Mouse (Mus musculus) heart, embryonic 11.5 days (tissue): ENCODE measurements around the gene Msantd1. TPM values are rescaled to one million over a fixed set of nuclear protein-coding genes. Genes with fewer than 3 reads are reported as not detected.
A peak's percentile ranks its signal among the peaks of the same experiment; 100 is the strongest.

Experiments
- ATAC-seq: fragments of 200-750 bp; cut with Nextera tagmentation; replicated peaks from 2 replicates; pipeline ENCODE4 v1.8.0; 2017; ENCODE audit warnings: moderate library complexity; ENCODE audit not compliant: insufficient number of reproducible peaks, low FRiP score, low TSS enrichment
- H3K27ac ChIP-seq: fragments of 300-500 bp; sonication (generic); 2 replicates; pipeline ENCODE4 v1.5.1; 2014; ENCODE audit warnings: mild to moderate bottlenecking, low read depth, low read length
- H3K27me3 ChIP-seq: fragments of 300-500 bp; sonication (generic); 2 replicates; pipeline ENCODE4 v1.6.1; 2014; ENCODE audit warnings: mild to moderate bottlenecking, low read length, mixed read lengths; ENCODE audit not compliant: control insufficient read depth, insufficient read depth
- H3K36me3 ChIP-seq: fragments of 300-500 bp; sonication (generic); 2 replicates; pipeline ENCODE4 v1.6.1; 2014; ENCODE audit warnings: mild to moderate bottlenecking, low read length, moderate library complexity, mixed read lengths; ENCODE audit not compliant: control insufficient read depth, insufficient read depth
- H3K4me1 ChIP-seq: fragments of 300-500 bp; sonication (generic); 2 replicates; pipeline ENCODE4 v1.6.1; 2014; ENCODE audit warnings: low read length; ENCODE audit not compliant: control insufficient read depth, insufficient read depth
- H3K4me2 ChIP-seq: fragments of 300-500 bp; sonication (generic); 2 replicates; pipeline ENCODE4 v1.6.1; 2014; ENCODE audit warnings: mild to moderate bottlenecking, moderate library complexity
- H3K4me3 ChIP-seq: fragments of 300-500 bp; sonication (generic); 2 replicates; pipeline ENCODE4 v1.5.1; 2014; ENCODE audit warnings: low read depth, low read length
- H3K9ac ChIP-seq: fragments of 300-500 bp; sonication (generic); 2 replicates; pipeline ENCODE4 v1.6.1; 2014; ENCODE audit warnings: mild to moderate bottlenecking, low read depth, low read length, moderate library complexity
- H3K9me3 ChIP-seq: fragments of 300-500 bp; sonication (generic); replicated peaks from 2 replicates; pipeline ENCODE4 v1.6.1; 2016; ENCODE audit warnings: low read length; ENCODE audit not compliant: control insufficient read depth
- WGBS: fragments of 180-500 bp; shearing (Covaris S2); extraction: QIAGEN DNeasy Blood & Tissue Kit; methylation state at CpG from one replicate; pipeline ENCODE4 v1.1.7; 2014; ENCODE audit not compliant: insufficient replicate concordance; 5-methylcytosine and 5-hydroxymethylcytosine counted together
- polyA plus RNA-seq: library from polyadenylated mRNA; unstranded; fragments of >200 nt; fragmentation: Nextera tagmentation; extraction: Ambion mirVana; gene quantifications from 2 replicates; pipeline ENCODE4 v1.2.1, GENCODE M21; 2014

The Msantd1 gene
- polyA plus RNA-seq, 1 experiment from 2014 or later: 0.97 TPM

DNA sequence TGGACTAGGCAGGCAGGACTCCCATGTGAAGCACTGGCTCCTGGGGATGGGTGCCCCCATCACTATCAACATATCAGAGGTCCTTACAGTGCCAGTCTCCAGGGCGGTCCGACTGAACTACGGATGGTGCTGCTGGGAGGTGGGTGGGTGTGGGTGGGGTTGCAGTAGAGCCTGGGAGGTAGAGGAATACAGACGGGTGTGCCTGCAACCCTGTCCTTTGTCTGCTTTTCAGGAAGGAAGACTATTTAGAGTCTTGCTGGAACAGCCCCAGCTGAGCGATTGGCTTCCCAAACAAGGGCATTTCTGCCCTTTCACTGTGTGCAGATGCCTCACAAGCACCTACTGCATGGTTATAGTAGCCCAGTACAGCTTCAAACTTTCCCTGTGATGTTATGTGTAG, 60.6 kb downstream of the Msantd1 start:
- Histone ChIP-seq H3K4me1 (peaks cover 25% of the 10 kb centered on the region), H3K4me3 (no peak overlapping the region), H3K27me3 (no peaks in the 10 kb centered on the region), H3K4me2 (no peak overlapping the region), H3K36me3 (peaks cover 20% of the 10 kb centered on the region), H3K9me3 (no peaks in the 10 kb centered on the region), H3K9ac (no peak overlapping the region), H3K27ac (no peak overlapping the region)
- 69% methylated on average over 5 of the region's 5 CpGs for WGBS
- ATAC-seq: no peak

- Histone ChIP-seq H3K36me3 (peaks cover 17% of the 10 kb centered on the region), H3K4me1 (peaks cover 50% of the 10 kb centered on the region), H3K9me3 (no peaks in the 10 kb centered on the region), H3K4me2 (no peak overlapping the region), H3K4me3 (no peak overlapping the region), H3K27me3 (no peaks in the 10 kb centered on the region), H3K9ac (no peak overlapping the region), H3K27ac (peak overlapping the region; percentile 69; the same call in 1 of the 2 replicates)
- 66% methylated on average over 3 of the region's 3 CpGs for WGBS
- ATAC-seq: no peak
Observed at GRCm38 (mm10) chr5:34972471-34972870, 64.7 kb downstream of the Msantd1 start.

Other genes starting within 250 kb of the Msantd1 start
- gene Nop14, start 247.9 kb upstream of the Msantd1 start, polyA plus RNA-seq: 23.8 and 24.0 TPM in 2 replicates
- gene Grk4, start 247.6 kb upstream of the Msantd1 start, polyA plus RNA-seq: 1.0 and 1.3 TPM in 2 replicates
- gene Htt, start 146.3 kb upstream of the Msantd1 start, polyA plus RNA-seq: 8.4 and 15.5 TPM in 2 replicates
- 25.6 and 29.5 TPM in 2 replicates for gene Rgs12, start 41.4 kb downstream of the Msantd1 start, polyA plus RNA-seq
- gene Hgfac, start 133.5 kb downstream of the Msantd1 start, polyA plus RNA-seq: 0.23 and 0.66 TPM in 2 replicates
- 2.8 and 3.3 TPM in 2 replicates for gene Dok7, start 148.8 kb downstream of the Msantd1 start, polyA plus RNA-seq
- 130 and 151 TPM in 2 replicates for gene Lrpap1, start 197.8 kb downstream of the Msantd1 start, polyA plus RNA-seq